Mouse (Mus musculus): ENCODE measurements around the gene Nr2f6. TPM values are rescaled to one million over a fixed set of nuclear protein-coding genes. Genes with fewer than 3 reads are reported as not detected.

The Nr2f6 gene
- 81.1 and 85.7 TPM in 2 replicates for polyA plus RNA-seq (2015; fragmentation: Nextera tagmentation; extraction: Ambion mirVana)

DNA sequence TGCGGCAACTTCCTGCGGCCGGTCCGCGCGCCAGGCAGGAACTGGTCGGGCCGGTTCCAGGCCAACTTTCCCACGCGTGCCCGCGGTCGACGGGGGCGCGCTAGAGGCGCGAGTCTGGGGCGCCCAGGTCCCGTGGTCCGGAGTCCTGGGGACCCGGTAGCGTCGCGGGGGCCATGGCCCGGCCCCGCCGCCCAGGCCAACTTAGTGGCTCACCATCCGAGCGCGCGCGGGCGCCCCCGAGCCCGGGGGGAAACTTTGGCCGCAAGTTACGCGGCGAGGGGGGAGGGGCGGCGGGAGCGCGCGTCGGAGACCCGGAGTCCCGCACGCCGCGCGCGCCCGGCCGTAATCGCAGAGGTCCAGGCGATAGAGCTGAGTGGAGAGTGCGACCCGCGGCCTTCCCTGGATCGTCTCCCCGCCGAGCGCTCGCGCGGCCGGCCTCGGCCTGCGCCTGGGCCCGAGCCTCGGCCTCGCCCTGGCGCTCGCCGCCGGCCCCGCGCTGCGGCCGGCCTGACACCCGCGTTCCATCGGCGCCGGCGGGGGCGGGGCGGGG, at the start of gene Nr2f6:
Gene Nr2f6 (minus strand): TSS at position 540 of the 550 bp plus-strand sequence.
- Histone ChIP-seq H3K9me3 (no peaks in the 10 kb centered on the region), H3K4me2 (replicated peaks) (peak within 1 kb of the TSS; percentile 90), H3K4me3 (replicated peaks) (peak within 1 kb of the TSS; percentile 88), H3K27ac (peak within 1 kb of the TSS; percentile 98), H3K36me3 (peaks cover 12% of the 10 kb centered on the region), H3K4me1 (replicated peaks) (peaks cover 45% of the 10 kb centered on the region), H3K27me3 (replicated peaks) (no peaks in the 10 kb centered on the region), H3K9ac (peak within 1 kb of the TSS; percentile 92)
- ATAC-seq = peak; percentile 42
- WGBS = under 1% methylated on average over 76 of the region's 89 CpGs

DNA sequence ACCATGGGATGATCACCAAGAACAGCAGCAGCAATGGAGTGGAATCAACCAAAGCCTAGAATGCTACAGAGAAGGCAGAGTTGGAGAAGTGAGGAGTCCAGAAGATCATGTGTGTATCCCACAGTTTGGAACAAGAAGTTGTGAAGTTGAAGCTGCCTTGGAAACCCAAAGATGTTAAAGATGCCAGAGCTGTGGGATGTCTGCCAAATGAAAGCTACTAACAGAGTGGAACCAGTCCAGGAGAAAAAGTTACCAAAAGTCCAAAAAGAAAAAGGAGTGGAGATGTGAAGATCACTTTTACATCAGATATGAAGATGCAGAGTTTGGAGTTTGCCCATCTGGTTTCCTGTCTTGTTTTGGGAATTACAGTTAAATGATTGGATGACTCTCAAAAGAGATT, 40.4 kb upstream of the Nr2f6 start:
- H3K9ac ChIP-seq = no peak overlapping the region
- H3K27me3 ChIP-seq (replicated peaks) = no peaks in the 10 kb centered on the region
- no peaks in the 10 kb centered on the region for H3K36me3 ChIP-seq
- no peak for ATAC-seq
- no peak overlapping the region for H3K4me3 ChIP-seq (replicated peaks)
- H3K27ac ChIP-seq = no peak overlapping the region
- H3K9me3 ChIP-seq = no peaks in the 10 kb centered on the region
- H3K4me1 ChIP-seq (replicated peaks) = no peaks in the 10 kb centered on the region
- no peak overlapping the region for H3K4me2 ChIP-seq (replicated peaks)

DNA sequence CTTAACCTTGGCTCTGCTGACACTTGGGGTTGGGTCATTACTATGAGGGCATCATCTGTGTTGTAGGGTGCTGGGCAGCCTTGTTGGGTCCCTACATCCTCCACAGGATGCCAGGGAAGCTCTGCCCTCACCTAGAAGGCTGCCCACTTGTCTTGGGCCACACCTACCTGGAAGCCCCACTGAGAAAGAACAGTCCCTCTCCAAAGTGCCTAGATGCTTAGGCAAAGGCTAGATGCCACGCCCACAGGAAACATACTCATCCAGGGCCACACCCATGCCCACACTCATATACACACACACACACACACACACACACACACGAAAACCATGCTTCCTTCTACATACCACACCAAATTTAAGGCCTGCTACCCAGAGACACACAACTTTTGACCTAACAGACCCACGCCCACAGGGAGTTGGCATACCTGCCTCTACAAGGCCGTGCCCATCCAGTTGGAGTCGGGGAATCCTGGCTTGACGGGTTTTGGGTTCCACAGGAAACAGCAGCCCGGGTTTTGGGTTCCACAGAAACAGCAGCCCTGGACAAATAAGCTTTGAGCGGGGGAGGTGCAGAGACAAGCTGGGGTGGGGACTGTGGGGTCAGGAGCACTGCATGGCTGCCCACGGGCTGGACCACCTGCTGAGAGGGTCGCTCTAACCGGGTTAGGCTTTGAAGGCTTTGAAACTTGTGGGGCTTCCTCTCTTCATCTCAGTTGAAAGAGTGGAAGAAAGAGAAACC, 29.9 kb upstream of the Nr2f6 start:
- Histone ChIP-seq H3K4me1 (replicated peaks) (peaks cover 10% of the 10 kb centered on the region), H3K9ac (no peak overlapping the region), H3K4me2 (replicated peaks) (no peak overlapping the region), H3K36me3 (peaks cover 19% of the 10 kb centered on the region), H3K27me3 (replicated peaks) (no peaks in the 10 kb centered on the region), H3K4me3 (replicated peaks) (no peak overlapping the region), H3K9me3 (no peaks in the 10 kb centered on the region), H3K27ac (no peak overlapping the region)
- ATAC-seq = peak; percentile 41; the same call in 1 of the 2 replicates
- WGBS = 52% methylated on average over 11 of the region's 11 CpGs

DNA sequence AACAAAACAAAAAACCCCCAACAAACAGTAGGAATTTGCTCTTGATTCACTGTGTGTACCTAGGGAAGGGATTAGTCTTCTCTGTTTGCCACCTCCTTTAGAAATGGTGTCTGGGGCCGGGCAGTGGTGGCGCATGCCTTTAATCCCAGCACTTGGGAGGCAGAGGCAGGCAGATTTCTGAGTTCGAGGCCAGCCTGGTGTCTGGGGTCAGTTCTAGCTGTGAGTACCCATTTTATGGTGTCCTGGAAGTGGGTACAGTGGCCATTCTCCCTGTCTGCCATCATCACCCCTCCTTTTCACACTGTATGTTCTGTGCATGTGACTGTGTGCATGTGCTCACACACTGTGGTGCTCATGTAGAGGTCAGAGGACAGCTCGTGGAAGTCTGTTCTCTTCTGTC, 26.5 kb upstream of the Nr2f6 start:
- H3K4me3 ChIP-seq (replicated peaks) = no peak overlapping the region
- H3K4me1 ChIP-seq (replicated peaks) = peaks cover 31% of the 10 kb centered on the region
- no peak overlapping the region for H3K27ac ChIP-seq
- 94% methylated on average over 4 of the region's 4 CpGs for WGBS
- H3K9me3 ChIP-seq = no peaks in the 10 kb centered on the region
- H3K36me3 ChIP-seq = peaks cover 19% of the 10 kb centered on the region
- H3K9ac ChIP-seq = no peak overlapping the region
- H3K27me3 ChIP-seq (replicated peaks) = no peaks in the 10 kb centered on the region
- no peak overlapping the region for H3K4me2 ChIP-seq (replicated peaks)
- ATAC-seq = no peak

DNA sequence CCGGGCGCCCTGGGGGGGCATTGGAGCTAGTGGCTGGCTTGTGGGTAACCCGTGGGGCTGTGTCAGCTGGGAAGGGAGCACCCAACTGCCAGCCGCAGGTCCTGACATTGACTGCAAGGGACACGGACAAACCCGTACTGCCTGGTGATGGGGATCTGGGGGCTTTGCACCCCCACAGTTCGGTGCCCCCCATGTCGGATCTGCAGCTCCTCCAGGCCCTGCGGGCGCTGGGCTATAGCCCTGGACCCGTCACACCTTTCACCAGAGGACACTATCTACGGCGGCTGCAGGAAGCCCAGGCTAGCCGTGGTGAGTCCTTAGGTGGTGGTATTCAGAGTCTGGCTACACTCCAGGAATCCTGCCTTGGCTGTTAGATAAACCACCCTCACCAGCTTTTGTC, 25.7 kb upstream of the Nr2f6 start:
- ATAC-seq = no peak
- H3K4me3 ChIP-seq (replicated peaks) = 0 out of 2 replicates have a peak overlapping the region, but pooled peaks have one; percentile 55
- H3K4me1 ChIP-seq (replicated peaks) = peaks cover 34% of the 10 kb centered on the region
- H3K9ac ChIP-seq = peak overlapping the region; percentile 60
- no peaks in the 10 kb centered on the region for H3K9me3 ChIP-seq
- WGBS = 94% methylated on average over 14 of the region's 14 CpGs
- peak overlapping the region; percentile 80 for H3K4me2 ChIP-seq (replicated peaks)
- no peak overlapping the region for H3K27ac ChIP-seq
- no peaks in the 10 kb centered on the region for H3K27me3 ChIP-seq (replicated peaks)
- peaks cover 19% of the 10 kb centered on the region for H3K36me3 ChIP-seq

DNA sequence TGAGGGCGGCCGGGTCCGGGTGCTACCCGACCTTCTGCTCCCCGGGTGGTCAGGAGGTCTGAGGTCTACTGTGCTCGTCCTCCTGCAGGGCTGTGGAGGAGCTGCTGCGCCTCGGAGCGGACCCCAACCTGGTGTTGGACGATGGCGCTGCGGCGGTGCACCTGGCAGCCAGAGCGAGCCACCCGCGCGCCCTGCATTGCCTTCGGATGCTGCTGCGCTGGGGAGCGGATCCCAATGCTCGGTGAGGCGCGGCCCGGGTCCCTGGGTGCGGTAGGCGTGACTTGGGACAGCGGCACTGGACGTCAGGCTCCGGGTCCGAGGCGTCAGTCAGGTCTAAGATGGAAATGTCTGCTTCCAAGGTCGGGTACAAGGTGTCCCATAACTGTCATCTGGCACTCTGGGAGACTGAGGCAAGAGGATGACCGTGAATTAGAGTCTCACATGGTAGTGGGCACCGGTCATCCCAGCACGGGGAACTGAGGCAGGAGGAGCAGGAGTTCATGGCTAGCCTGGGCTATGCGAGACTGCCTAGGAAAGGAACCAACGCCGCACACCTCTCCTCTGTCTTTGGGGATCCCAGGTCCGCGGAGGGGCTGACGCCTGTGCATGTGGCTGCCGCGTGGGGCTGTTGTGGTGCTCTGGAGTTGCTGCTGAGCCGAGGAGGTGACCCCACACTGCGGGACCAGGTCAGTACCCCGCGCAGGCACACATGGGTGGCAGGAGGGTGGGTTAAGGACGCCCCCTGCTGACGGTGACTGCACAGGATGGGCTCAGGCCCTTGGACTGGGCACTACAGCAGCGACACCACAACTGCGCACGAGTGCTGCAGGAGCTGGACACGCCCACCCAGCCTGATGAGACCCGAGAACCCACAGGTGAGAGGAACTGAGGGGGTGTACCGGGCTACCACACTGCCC, 24.6 kb upstream of the Nr2f6 start:
- WGBS = under 1% methylated on average over 55 of the region's 55 CpGs
- Histone ChIP-seq H3K4me3 (replicated peaks) (peak overlapping the region; percentile 55), H3K27ac (peak overlapping the region; percentile 60; the same call in 1 of the 2 replicates), H3K36me3 (peaks cover 19% of the 10 kb centered on the region), H3K27me3 (replicated peaks) (no peaks in the 10 kb centered on the region), H3K4me2 (replicated peaks) (peak overlapping the region; percentile 80), H3K9ac (peak overlapping the region; percentile 60), H3K9me3 (no peaks in the 10 kb centered on the region), H3K4me1 (replicated peaks) (peaks cover 34% of the 10 kb centered on the region)
- peak; percentile 74 for ATAC-seq

DNA sequence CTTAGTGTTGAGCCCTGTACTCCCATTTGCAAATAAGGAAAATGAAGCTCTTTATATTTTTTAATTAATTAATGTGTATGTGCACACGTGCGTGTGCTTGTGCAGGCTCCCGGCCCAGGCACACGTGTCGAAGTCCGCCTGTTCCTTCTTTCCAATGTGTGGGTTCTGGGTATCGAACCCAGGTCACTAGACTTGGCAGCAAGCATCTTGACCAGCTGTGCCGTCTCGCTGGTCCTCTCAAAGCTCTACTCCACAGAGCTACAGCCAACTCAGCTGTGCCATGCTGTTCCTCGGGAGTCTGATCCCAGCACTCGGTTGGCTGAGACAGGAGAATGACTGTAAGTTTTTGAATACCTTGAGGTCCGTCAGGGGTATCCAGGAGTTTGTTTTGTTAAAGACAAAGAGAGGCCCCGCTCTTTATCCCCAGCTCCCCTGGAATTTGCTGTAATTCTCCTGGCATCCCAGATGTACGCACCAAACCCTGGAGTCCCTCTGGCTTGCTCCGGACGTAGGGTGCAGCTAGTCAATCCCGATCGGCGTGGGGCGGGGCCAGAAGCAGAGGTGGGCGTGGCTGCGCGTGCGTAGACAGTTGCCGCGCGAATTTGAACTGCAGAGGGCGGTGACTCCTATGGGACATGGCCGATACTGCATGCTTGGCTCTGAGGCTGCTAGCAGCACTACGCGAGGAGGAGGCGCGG, 23.8 kb upstream of the Nr2f6 start, which contains the start of gene Ankle1:
Gene Ankle1 (plus strand): TSS at position 610 of the 698 bp plus-strand sequence.
- Histone ChIP-seq H3K4me2 (replicated peaks) (peak within 1 kb of the TSS; percentile 80), H3K9ac (peak within 1 kb of the TSS; percentile 60), H3K36me3 (peaks cover 19% of the 10 kb centered on the region), H3K9me3 (no peaks in the 10 kb centered on the region), H3K27me3 (replicated peaks) (no peaks in the 10 kb centered on the region), H3K4me1 (replicated peaks) (peaks cover 34% of the 10 kb centered on the region), H3K27ac (peak within 1 kb of the TSS; percentile 60; the same call in 1 of the 2 replicates), H3K4me3 (replicated peaks) (peak within 1 kb of the TSS; percentile 55)
- ATAC-seq = peak; percentile 91
- 15% methylated on average over 33 of the region's 33 CpGs for WGBS

DNA sequence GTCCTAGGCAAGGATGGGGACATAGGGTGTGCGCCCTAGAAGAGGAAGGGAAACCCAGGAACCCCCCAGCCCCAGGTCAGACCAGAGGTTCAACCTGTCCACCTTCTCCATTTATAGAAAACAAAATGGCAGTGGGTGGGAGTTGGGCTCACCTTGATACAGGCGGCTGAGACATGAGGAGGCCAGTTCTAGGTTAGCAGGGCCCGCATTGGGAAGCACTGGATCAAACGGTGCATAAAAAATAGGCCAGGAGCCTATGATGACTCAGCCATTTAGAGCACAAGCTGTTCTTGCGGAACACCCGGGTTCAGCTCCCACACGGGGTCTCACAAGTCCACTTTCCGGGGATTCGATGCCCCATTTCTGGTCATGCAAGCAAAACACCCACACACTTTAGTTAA, 23.2 kb upstream of the Nr2f6 start:
- Histone ChIP-seq H3K4me2 (replicated peaks) (peak overlapping the region; percentile 80), H3K36me3 (peaks cover 19% of the 10 kb centered on the region), H3K27me3 (replicated peaks) (no peaks in the 10 kb centered on the region)

DNA sequence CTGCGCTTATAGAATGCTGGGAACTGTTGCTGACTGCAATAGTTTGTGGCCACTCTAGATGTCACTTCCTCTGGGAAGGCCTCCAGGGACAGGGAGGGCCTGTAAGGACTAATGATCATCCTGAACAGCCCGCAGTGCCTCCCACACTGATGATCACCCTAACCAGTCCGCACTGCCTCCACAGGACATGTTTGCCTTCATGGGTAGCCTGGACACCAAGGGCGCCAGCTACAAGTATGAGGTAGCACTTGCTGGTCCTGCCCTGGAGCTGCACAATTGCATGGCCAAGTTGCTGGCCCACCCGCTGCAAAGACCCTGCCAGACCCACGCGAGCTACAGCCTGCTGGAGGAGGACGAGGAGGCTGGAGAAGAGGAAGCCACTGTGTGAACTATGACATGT, 22.3 kb upstream of the Nr2f6 start:
- Histone ChIP-seq H3K27me3 (replicated peaks) (no peaks in the 10 kb centered on the region), H3K9me3 (no peaks in the 10 kb centered on the region), H3K4me3 (replicated peaks) (no peak overlapping the region), H3K4me1 (replicated peaks) (peaks cover 34% of the 10 kb centered on the region), H3K27ac (peak overlapping the region; percentile 66), H3K4me2 (replicated peaks) (no peak overlapping the region), H3K36me3 (peaks cover 23% of the 10 kb centered on the region), H3K9ac (no peak overlapping the region)
- WGBS = 90% methylated on average over 8 of the region's 8 CpGs
- no peak for ATAC-seq

More for the DNA sequence above, 23.2 kb upstream of the Nr2f6 start:
- WGBS = 85% methylated on average over 9 of the region's 9 CpGs
- no peak for ATAC-seq
- Histone ChIP-seq H3K4me3 (replicated peaks) (peak overlapping the region; percentile 55), H3K9ac (no peak overlapping the region), H3K9me3 (no peaks in the 10 kb centered on the region), H3K4me1 (replicated peaks) (peaks cover 34% of the 10 kb centered on the region), H3K27ac (no peak overlapping the region)

DNA sequence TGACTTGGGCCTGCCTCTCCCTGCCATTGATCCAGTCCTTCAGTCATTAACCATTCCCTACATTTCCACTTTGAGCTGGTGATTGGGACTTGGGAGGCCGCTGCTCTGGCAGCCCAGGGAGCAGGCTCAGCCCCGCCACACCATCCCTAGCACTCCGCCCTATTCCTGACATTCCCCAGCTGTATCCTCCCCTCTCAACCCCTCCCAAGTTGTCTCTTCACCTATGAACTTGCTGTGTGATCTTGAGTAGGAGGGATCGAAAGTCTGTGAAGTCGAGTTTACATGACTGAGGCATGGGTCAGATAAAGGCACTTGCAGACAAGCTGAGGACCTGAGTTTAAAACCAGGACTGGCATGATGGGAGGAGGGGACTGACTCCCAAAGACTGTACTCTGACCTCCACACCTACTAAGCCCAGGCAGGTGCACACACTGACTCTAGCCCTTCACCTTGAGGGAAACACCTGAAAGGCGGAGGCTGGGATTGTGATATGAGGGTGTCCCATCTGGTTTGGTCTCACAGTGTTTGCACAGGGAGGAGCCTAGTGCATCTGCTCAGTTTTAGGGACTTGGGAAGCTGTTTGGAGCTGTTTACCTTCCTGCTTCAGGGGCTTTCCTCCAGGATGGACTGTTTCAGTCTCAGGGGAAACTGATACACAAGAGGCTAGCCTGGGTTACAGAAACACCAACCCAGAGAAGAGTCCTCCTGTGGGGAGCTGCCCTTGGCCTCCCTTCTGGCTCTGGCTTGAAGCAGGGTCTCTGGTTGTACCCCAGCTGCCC, 21.5 kb upstream of the Nr2f6 start:
- Histone ChIP-seq H3K27me3 (replicated peaks) (no peaks in the 10 kb centered on the region), H3K4me1 (replicated peaks) (peaks cover 34% of the 10 kb centered on the region), H3K9me3 (no peaks in the 10 kb centered on the region), H3K27ac (peak overlapping the region; percentile 66), H3K4me3 (replicated peaks) (no peak overlapping the region), H3K4me2 (replicated peaks) (no peak overlapping the region), H3K9ac (no peak overlapping the region), H3K36me3 (peaks cover 21% of the 10 kb centered on the region)
- 53% methylated on average over 6 of the region's 6 CpGs for WGBS
- peak; percentile 67 for ATAC-seq

DNA sequence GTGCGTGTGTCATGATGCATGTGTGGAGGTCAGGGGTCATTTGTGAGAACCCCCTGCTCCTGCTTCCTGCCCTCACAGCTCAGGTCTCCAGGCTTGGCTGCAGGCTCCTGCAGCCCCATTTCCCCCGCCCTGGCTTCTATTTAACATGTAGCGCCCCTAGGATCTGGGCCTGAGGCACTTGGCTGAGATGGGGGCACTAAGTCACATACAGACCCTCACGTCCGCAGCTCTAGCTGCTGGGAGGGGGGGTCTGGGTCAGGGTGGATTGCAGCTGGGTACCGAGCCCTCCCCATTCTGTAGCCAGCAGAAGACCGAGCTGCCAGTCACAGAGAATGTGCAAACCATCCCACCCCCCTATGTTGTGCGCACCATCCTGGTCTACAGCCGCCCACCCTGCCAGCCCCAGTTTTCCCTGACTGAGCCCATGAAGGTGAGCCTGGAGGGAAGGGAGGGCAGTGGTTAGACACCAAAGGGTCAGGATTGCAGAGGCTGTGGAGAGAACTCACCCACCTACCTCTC, 20.7 kb upstream of the Nr2f6 start:
- Histone ChIP-seq H3K27me3 (replicated peaks) (no peaks in the 10 kb centered on the region), H3K4me3 (replicated peaks) (no peak overlapping the region), H3K4me2 (replicated peaks) (no peak overlapping the region), H3K4me1 (replicated peaks) (peaks cover 34% of the 10 kb centered on the region), H3K27ac (no peak overlapping the region; the same call in 1 of the 2 replicates), H3K36me3 (peaks cover 14% of the 10 kb centered on the region), H3K9ac (no peak overlapping the region), H3K9me3 (no peaks in the 10 kb centered on the region)
- ATAC-seq = no peak
- WGBS = 88% methylated on average over 9 of the region's 9 CpGs

All from intestine, embryonic 15.5 days (tissue).